Mouse (Mus musculus) C2C12 (cell line): Measurements from ENCODE around the gene 3110009E18Rik.

Experiments used
- CTCF ChIP-seq: IDR thresholded peaks from one replicate; pipeline ENCODE4 v1.5.1; 2011; ENCODE audit not compliant: control insufficient read depth, insufficient read depth, insufficient read length
- MAX ChIP-seq: IDR thresholded peaks from one replicate; pipeline ENCODE4 v1.6.1; 2011; ENCODE audit warnings: mild to moderate bottlenecking, control low read depth

- TF ChIP-seq CTCF, result no peak
- no peak for TF ChIP-seq MAX
These were observed 70.0 kb downstream of the 3110009E18Rik start for GRCm38 (mm10) chr1:120190946-120191345.
